Mouse (Mus musculus) limb, embryonic 11.5 days (tissue): Measurements from ENCODE around the gene Borcs8. TPM values are rescaled to one million over a fixed set of nuclear protein-coding genes. Genes with fewer than 3 reads are reported as not detected.

Source experiments
- ATAC-seq: fragments of 200-750 bp; cut with Nextera tagmentation; 2 replicates; pipeline ENCODE4 v1.8.0; 2017; ENCODE audit warnings: low read depth; ENCODE audit not compliant: insufficient number of reproducible peaks, low FRiP score, low TSS enrichment
- DNase-seq: peaks from one replicate; pipeline ENCODE4 v3.0.0-alpha.2; 2015; ENCODE audit warnings: low spot score
- H3K27ac ChIP-seq: fragments of 300-500 bp; sonication (generic); replicated peaks from 2 replicates; pipeline ENCODE4 v1.5.1; 2014; ENCODE audit warnings: low read depth, mild to moderate bottlenecking, low read length
- H3K27me3 ChIP-seq: fragments of 300-500 bp; sonication (generic); 2 replicates; pipeline ENCODE4 v1.6.1; 2014; ENCODE audit warnings: mild to moderate bottlenecking, low read length, mixed read lengths; ENCODE audit not compliant: control insufficient read depth, insufficient read depth
- H3K36me3 ChIP-seq: fragments of 300-500 bp; sonication (generic); 2 replicates; pipeline ENCODE4 v1.6.1; 2014; ENCODE audit warnings: mild to moderate bottlenecking, low read length, moderate library complexity, mixed read lengths; ENCODE audit not compliant: control insufficient read depth, insufficient read depth
- H3K4me1 ChIP-seq: fragments of 300-500 bp; sonication (generic); 2 replicates; pipeline ENCODE4 v1.6.1; 2014; ENCODE audit warnings: low read length, mixed read lengths; ENCODE audit not compliant: control insufficient read depth, insufficient read depth
- H3K4me2 ChIP-seq: fragments of 300-500 bp; sonication (generic); 2 replicates; pipeline ENCODE4 v1.6.1; 2014; ENCODE audit warnings: low read depth, mild to moderate bottlenecking, moderate library complexity; ENCODE audit not compliant: severe bottlenecking
- H3K4me3 ChIP-seq: fragments of 300-500 bp; sonication (generic); 2 replicates; pipeline ENCODE4 v1.5.1; 2014; ENCODE audit warnings: low read depth, low read length
- H3K9ac ChIP-seq: fragments of 300-500 bp; sonication (generic); 2 replicates; pipeline ENCODE4 v1.6.1; 2014; ENCODE audit warnings: mild to moderate bottlenecking, low read length
- H3K9me3 ChIP-seq: fragments of 300-500 bp; sonication (generic); 2 replicates; pipeline ENCODE4 v1.6.1; 2016; ENCODE audit warnings: low read length; ENCODE audit not compliant: control insufficient read depth
- WGBS: fragments of 180-500 bp; shearing (Covaris S2); extraction: QIAGEN DNeasy Blood & Tissue Kit; methylation state at CpG from one replicate; pipeline ENCODE4 v1.1.7; 2014; 5-methylcytosine and 5-hydroxymethylcytosine counted together
- microRNA-seq: library from miRNA; unstranded; fragments of <30 nt; microRNA quantifications from one replicate; pipeline ENCODE4, GENCODE M21; 2016
- polyA plus RNA-seq: library from polyadenylated mRNA; unstranded; fragments of >200 nt; fragmentation: Nextera tagmentation; extraction: Ambion mirVana; gene quantifications from 2 replicates; pipeline ENCODE4 v1.2.1, GENCODE M21; 2014

Borcs8 gene
- polyA plus RNA-seq, 1 experiment from 2014 or later, result 53.2 TPM

GRCm38 (mm10) chr8:70195762-70196161, 56.5 kb downstream of the Borcs8 start:
- no peak overlapping the region for H3K4me3 ChIP-seq
- no peak for DNase-seq
- ATAC-seq, result no peak
- no peaks in the 10 kb centered on the region for H3K27me3 ChIP-seq
- H3K4me1 ChIP-seq, result peaks cover 2% of the 10 kb centered on the region
- H3K4me2 ChIP-seq, result no peak overlapping the region
- H3K36me3 ChIP-seq, result no peaks in the 10 kb centered on the region
- no peak overlapping the region for H3K9ac ChIP-seq
- H3K9me3 ChIP-seq, result no peaks in the 10 kb centered on the region
- WGBS, result 82% methylated on average over 2 of the region's 2 CpGs
- H3K27ac ChIP-seq, result no peak overlapping the region

Small RNAs within 50 kb of the gene (microRNA-seq; reads per million reads assigned to microRNA genes)
- gene Mir7066, result not detected

Other genes with a start within 250 kb of the Borcs8 start
- gene Tssk6, start 237.3 kb upstream of the Borcs8 start, polyA plus RNA-seq, result 4.4 and 4.9 TPM in 2 replicates
- gene Ndufa13, start 236.9 kb upstream of the Borcs8 start, polyA plus RNA-seq, result 164 and 168 TPM in 2 replicates
- gene Yjefn3, start 236.8 kb upstream of the Borcs8 start, polyA plus RNA-seq, result 2.5 and 4.3 TPM in 2 replicates
- gene Gatad2a, start 143.1 kb upstream of the Borcs8 start, polyA plus RNA-seq, result 79.5 and 93.3 TPM in 2 replicates
- 52.5 and 58.3 TPM in 2 replicates for gene Mau2, start 96.8 kb upstream of the Borcs8 start, polyA plus RNA-seq
- gene Sugp1, start 96.7 kb upstream of the Borcs8 start, polyA plus RNA-seq, result 39.1 TPM in 2 replicates
- gene Tm6sf2, start 66.6 kb upstream of the Borcs8 start, polyA plus RNA-seq, result 0.52 and 1.2 TPM in 2 replicates
- gene Hapln4, start 56.0 kb upstream of the Borcs8 start, polyA plus RNA-seq, result 0.05 TPM in 1 of 2 replicates, not detected in the other
- 0.60 and 0.79 TPM in 2 replicates for gene Ncan, start 18.6 kb upstream of the Borcs8 start, polyA plus RNA-seq
- 13.7 and 20.8 TPM in 2 replicates for gene Nr2c2ap, start 8.2 kb upstream of the Borcs8 start, polyA plus RNA-seq
- gene Rfxank, start 345 bp upstream of the Borcs8 start, polyA plus RNA-seq, result 20.0 and 21.3 TPM in 2 replicates
- gene Mef2b, start 212 bp downstream of the Borcs8 start, polyA plus RNA-seq, result 0.40 and 0.41 TPM in 2 replicates
- gene Tmem161a, start 32.9 kb downstream of the Borcs8 start, polyA plus RNA-seq, result 43.5 and 46.9 TPM in 2 replicates
- 2.1 and 2.4 TPM in 2 replicates for gene Slc25a42, start 72.8 kb downstream of the Borcs8 start, polyA plus RNA-seq
- 34.3 and 41.0 TPM in 2 replicates for gene Sugp2, start 94.7 kb downstream of the Borcs8 start, polyA plus RNA-seq
- 19.8 and 20.1 TPM in 2 replicates for gene Armc6, start 95.0 kb downstream of the Borcs8 start, polyA plus RNA-seq
- gene Homer3, start 143.3 kb downstream of the Borcs8 start, polyA plus RNA-seq, result 75.2 and 78.6 TPM in 2 replicates
- gene Ddx49, start 163.0 kb downstream of the Borcs8 start, polyA plus RNA-seq, result 55.8 and 62.1 TPM in 2 replicates
- gene Cope, start 163.0 kb downstream of the Borcs8 start, polyA plus RNA-seq, result 263 and 281 TPM in 2 replicates
- gene Cers1, start 176.3 kb downstream of the Borcs8 start, polyA plus RNA-seq, result 4.7 and 6.0 TPM in 2 replicates
- gene Gdf1, start 190.3 kb downstream of the Borcs8 start, polyA plus RNA-seq, result 2.9 and 4.2 TPM in 2 replicates
- gene Upf1, start 213.8 kb downstream of the Borcs8 start, polyA plus RNA-seq, result 23.2 and 25.1 TPM in 2 replicates
- gene Comp, start 234.1 kb downstream of the Borcs8 start, polyA plus RNA-seq, result 0.43 and 0.50 TPM in 2 replicates